Mouse (Mus musculus) megakaryocyte, embryonic 14.5 days (primary cell): ENCODE data around the gene Aox3.

ENCODE experiments used
- FLI1 ChIP-seq: IDR thresholded peaks from 2 replicates; pipeline ENCODE4 v1.6.1; 2012; ENCODE audit warnings: low read length, inconsistent platforms, mixed read lengths
- GATA1 ChIP-seq: IDR thresholded peaks from 3 replicates; pipeline ENCODE4 v1.6.1; 2012; ENCODE audit warnings: mixed read lengths, low read length, inconsistent platforms, borderline replicate concordance

DNA sequence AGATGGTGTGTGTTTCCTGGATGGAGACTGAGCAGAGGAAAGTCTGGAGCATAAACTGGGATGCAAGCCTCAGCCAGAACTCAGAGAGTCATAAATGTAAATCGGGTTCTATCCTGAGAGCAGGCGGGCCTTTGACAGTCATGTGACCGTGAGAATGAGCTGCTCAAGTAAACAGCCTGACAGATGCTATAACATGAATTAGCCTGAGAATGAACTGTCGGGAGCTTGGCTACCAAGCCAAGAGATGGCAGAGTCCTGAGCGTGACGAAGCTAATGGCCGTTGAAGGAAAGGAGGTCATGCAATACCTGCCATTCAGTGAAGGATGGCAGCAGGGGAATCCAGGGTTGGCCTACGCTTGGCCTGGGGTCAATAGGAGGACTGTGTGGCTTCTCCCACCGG lies 84.1 kb downstream of the Aox3 start:
- TF ChIP-seq GATA1 = no peak
- TF ChIP-seq FLI1 = no peak
